Mouse (Mus musculus) lung, embryonic 15.5 days (tissue): ENCODE data around the gene Icam5. TPM values are rescaled to one million over a fixed set of nuclear protein-coding genes. Genes with fewer than 3 reads are reported as not detected.

Experiments
- ATAC-seq: fragments of 200-750 bp; cut with Nextera tagmentation; 2 replicates; pipeline ENCODE4 v1.8.0; 2017; ENCODE audit warnings: moderate number of reproducible peaks, borderline replicate concordance; ENCODE audit not compliant: low FRiP score, low TSS enrichment; ENCODE audit errors: extremely low read depth
- H3K27ac ChIP-seq: fragments of 300-500 bp; sonication (generic); 2 replicates; pipeline ENCODE4 v1.5.1; 2015; ENCODE audit warnings: moderate library complexity, mild to moderate bottlenecking, inconsistent platforms
- H3K27me3 ChIP-seq: fragments of 300-500 bp; sonication (generic); 2 replicates; pipeline ENCODE4 v1.6.1; 2015; ENCODE audit warnings: inconsistent platforms
- H3K36me3 ChIP-seq: fragments of 300-500 bp; sonication (generic); 2 replicates; pipeline ENCODE4 v1.6.1; 2015; ENCODE audit warnings: inconsistent platforms
- H3K4me1 ChIP-seq: fragments of 300-500 bp; sonication (generic); 2 replicates; pipeline ENCODE4 v1.6.1; 2015; ENCODE audit warnings: inconsistent platforms
- H3K4me2 ChIP-seq: fragments of 300-500 bp; sonication (generic); 2 replicates; pipeline ENCODE4 v1.6.1; 2015; ENCODE audit warnings: inconsistent platforms, mild to moderate bottlenecking, moderate library complexity
- H3K4me3 ChIP-seq: fragments of 300-500 bp; sonication (generic); 2 replicates; pipeline ENCODE4 v1.5.1; 2015; ENCODE audit warnings: mild to moderate bottlenecking, inconsistent platforms
- H3K9ac ChIP-seq: fragments of 300-500 bp; sonication (generic); 2 replicates; pipeline ENCODE4 v1.6.1; 2015; ENCODE audit warnings: inconsistent platforms
- H3K9me3 ChIP-seq: fragments of 300-500 bp; sonication (generic); 2 replicates; pipeline ENCODE4 v1.6.1; 2016; ENCODE audit warnings: inconsistent platforms
- WGBS: fragments of 180-500 bp; shearing (Covaris S2); methylation state at CpG from one replicate; pipeline ENCODE4 v1.1.7; 2015; 5-methylcytosine and 5-hydroxymethylcytosine counted together
- polyA plus RNA-seq: library from polyadenylated mRNA; unstranded; fragments of >200 nt; fragmentation: Nextera tagmentation; extraction: Ambion mirVana; gene quantifications from 2 replicates; pipeline ENCODE4 v1.2.1, GENCODE M21; 2015

Icam5 gene
- polyA plus RNA-seq, 1 experiment from 2014 or later, result 0.17 TPM

GRCm38 (mm10) chr9:21015571-21016130, 16.2 kb upstream of the Icam5 start, which contains the start of gene Icam1:
Icam1 (plus strand) TSS chr9:21015985.
- H3K9me3 ChIP-seq, result no peaks in the 10 kb centered on the region
- H3K27ac ChIP-seq, result peak within 1 kb of the TSS; percentile 55
- H3K4me3 ChIP-seq, result peak within 1 kb of the TSS; percentile 50
- H3K4me2 ChIP-seq, result peak within 1 kb of the TSS; percentile 77
- peaks cover 46% of the 10 kb centered on the region for H3K4me1 ChIP-seq
- H3K27me3 ChIP-seq, result peaks cover 18% of the 10 kb centered on the region
- ATAC-seq, result peak; percentile 34; the same call in 1 of the 2 replicates
- WGBS, result 1% methylated on average over 30 of the region's 30 CpGs
- H3K9ac ChIP-seq, result peak within 1 kb of the TSS; percentile 21
- no peaks in the 10 kb centered on the region for H3K36me3 ChIP-seq

- ATAC-seq, result no peak
- Histone ChIP-seq H3K36me3 (no peaks in the 10 kb centered on the region; the same call in 1 of the 2 replicates), H3K27me3 (peaks cover 18% of the 10 kb centered on the region), H3K4me1 (peaks cover 47% of the 10 kb centered on the region), H3K27ac (peak overlapping the region; percentile 52), H3K9ac (peak overlapping the region; percentile 21), H3K9me3 (no peaks in the 10 kb centered on the region), H3K4me2 (peak overlapping the region; percentile 77), H3K4me3 (peak overlapping the region; percentile 50)
- WGBS, result 4% methylated on average over 17 of the region's 17 CpGs
These were observed 15.3 kb upstream of the Icam5 start for GRCm38 (mm10) chr9:21016331-21017176.

- H3K9me3 ChIP-seq, result no peaks in the 10 kb centered on the region
- ATAC-seq, result no peak
- 0 out of 2 replicates have a peak overlapping the region, but pooled peaks have one; percentile 10 for H3K27ac ChIP-seq
- H3K4me3 ChIP-seq, result peak overlapping the region; percentile 50
- no peak overlapping the region; the same call in 1 of the 2 replicates for H3K9ac ChIP-seq
- 26% methylated on average over 4 of the region's 4 CpGs for WGBS
- peaks cover 18% of the 10 kb centered on the region for H3K27me3 ChIP-seq
- H3K36me3 ChIP-seq, result no peaks in the 10 kb centered on the region; the same call in 1 of the 2 replicates
- H3K4me2 ChIP-seq, result peak overlapping the region; percentile 77
- H3K4me1 ChIP-seq, result peaks cover 47% of the 10 kb centered on the region
These were observed 14.7 kb upstream of the Icam5 start for GRCm38 (mm10) chr9:21017177-21017575.

GRCm38 (mm10) chr9:21018600-21018999, 13.3 kb upstream of the Icam5 start:
- Histone ChIP-seq H3K4me1 (peaks cover 48% of the 10 kb centered on the region), H3K9me3 (no peaks in the 10 kb centered on the region), H3K9ac (no peak overlapping the region), H3K36me3 (no peaks in the 10 kb centered on the region; the same call in 1 of the 2 replicates), H3K27me3 (peaks cover 18% of the 10 kb centered on the region), H3K4me3 (no peak overlapping the region), H3K27ac (no peak overlapping the region), H3K4me2 (no peak overlapping the region)
- ATAC-seq, result no peak
- WGBS, result 74% methylated on average over 2 of the region's 2 CpGs

- Histone ChIP-seq H3K9ac (no peak overlapping the region), H3K4me1 (peaks cover 30% of the 10 kb centered on the region), H3K4me3 (no peak overlapping the region), H3K27me3 (peaks cover 9% of the 10 kb centered on the region), H3K4me2 (no peak overlapping the region), H3K27ac (peak overlapping the region; percentile 77), H3K9me3 (no peaks in the 10 kb centered on the region), H3K36me3 (no peaks in the 10 kb centered on the region; the same call in 1 of the 2 replicates)
- ATAC-seq, result no peak
- 43% methylated on average over 3 of the region's 3 CpGs for WGBS
These were observed 10.5 kb upstream of the Icam5 start for GRCm38 (mm10) chr9:21021363-21021762.

- 39% methylated on average over 6 of the region's 6 CpGs for WGBS
These were observed 9.6 kb upstream of the Icam5 start for GRCm38 (mm10) chr9:21022288-21022687.

GRCm38 (mm10) chr9:21022726-21023125, 9.1 kb upstream of the Icam5 start:
- Histone ChIP-seq H3K4me3 (no peak overlapping the region), H3K27ac (peak overlapping the region; percentile 77), H3K4me1 (peaks cover 31% of the 10 kb centered on the region), H3K9me3 (no peaks in the 10 kb centered on the region), H3K4me2 (no peak overlapping the region), H3K27me3 (no peaks in the 10 kb centered on the region), H3K36me3 (no peaks in the 10 kb centered on the region; the same call in 1 of the 2 replicates), H3K9ac (no peak overlapping the region)
- 70% methylated on average over 1 of the region's 1 CpGs for WGBS
- ATAC-seq, result no peak

More at GRCm38 (mm10) chr9:21022288-21022687, 9.6 kb upstream of the Icam5 start:
- Histone ChIP-seq H3K36me3 (no peaks in the 10 kb centered on the region; the same call in 1 of the 2 replicates), H3K4me1 (peaks cover 29% of the 10 kb centered on the region), H3K27ac (peak overlapping the region; percentile 77), H3K4me3 (no peak overlapping the region), H3K9ac (no peak overlapping the region), H3K9me3 (no peaks in the 10 kb centered on the region), H3K4me2 (no peak overlapping the region), H3K27me3 (peaks cover under 1% of the 10 kb centered on the region; the same call in 1 of the 2 replicates)
- ATAC-seq, result no peak

- H3K27ac ChIP-seq, result peak overlapping the region; percentile 93
- H3K4me1 ChIP-seq, result peaks cover 52% of the 10 kb centered on the region
- peak overlapping the region; percentile 50 for H3K4me2 ChIP-seq
- peak overlapping the region; percentile 37 for H3K4me3 ChIP-seq
- WGBS, result 43% methylated on average over 19 of the region's 19 CpGs
- H3K9me3 ChIP-seq, result no peaks in the 10 kb centered on the region
- H3K36me3 ChIP-seq, result no peaks in the 10 kb centered on the region; the same call in 1 of the 2 replicates
- H3K9ac ChIP-seq, result peak overlapping the region; percentile 10; the same call in 1 of the 2 replicates
- peak; percentile 62 for ATAC-seq
- no peaks in the 10 kb centered on the region for H3K27me3 ChIP-seq
These were observed 6.5 kb upstream of the Icam5 start for GRCm38 (mm10) chr9:21025258-21025810.

- Histone ChIP-seq H3K36me3 (no peaks in the 10 kb centered on the region), H3K9me3 (no peaks in the 10 kb centered on the region), H3K4me2 (peak overlapping the region; percentile 50), H3K27me3 (peaks cover 3% of the 10 kb centered on the region), H3K4me1 (peaks cover 59% of the 10 kb centered on the region), H3K9ac (peak overlapping the region; percentile 10), H3K27ac (peak overlapping the region; percentile 93; the same call in 1 of the 2 replicates), H3K4me3 (peak overlapping the region; percentile 37)
- ATAC-seq, result no peak
- WGBS, result 52% methylated on average over 12 of the region's 12 CpGs
These were observed 5.0 kb upstream of the Icam5 start for GRCm38 (mm10) chr9:21026849-21027248.

- WGBS, result 58% methylated on average over 8 of the region's 8 CpGs
- no peak for ATAC-seq
- peak overlapping the region; percentile 50; the same call in 1 of the 2 replicates for H3K4me2 ChIP-seq
- no peak overlapping the region for H3K9ac ChIP-seq
- H3K27me3 ChIP-seq, result peaks cover 13% of the 10 kb centered on the region
- no peaks in the 10 kb centered on the region for H3K9me3 ChIP-seq
- H3K27ac ChIP-seq, result no peak overlapping the region
- no peak overlapping the region for H3K4me3 ChIP-seq
- H3K4me1 ChIP-seq, result peaks cover 59% of the 10 kb centered on the region
- no peaks in the 10 kb centered on the region for H3K36me3 ChIP-seq
These were observed 4.0 kb upstream of the Icam5 start for GRCm38 (mm10) chr9:21027774-21028290.

GRCm38 (mm10) chr9:21028560-21029110, 3.2 kb upstream of the Icam5 start:
- 61% methylated on average over 6 of the region's 6 CpGs for WGBS
- Histone ChIP-seq H3K27me3 (peaks cover 21% of the 10 kb centered on the region), H3K9ac (no peak overlapping the region), H3K4me2 (no peak overlapping the region; the same call in 1 of the 2 replicates), H3K9me3 (no peaks in the 10 kb centered on the region), H3K4me3 (no peak overlapping the region), H3K36me3 (no peaks in the 10 kb centered on the region), H3K27ac (no peak overlapping the region), H3K4me1 (peaks cover 65% of the 10 kb centered on the region)
- no peak for ATAC-seq
